Mouse (Mus musculus): ENCODE measurements at regions not wholly inside any gene's neighbourhood (a gene's known extent, or its start where the extent isn't known, plus 50 kb on each side); places are given as distances from the start of the nearest gene placed in this dataset.
A peak's percentile ranks its signal among the peaks of the same experiment; 100 is the strongest.

DNA sequence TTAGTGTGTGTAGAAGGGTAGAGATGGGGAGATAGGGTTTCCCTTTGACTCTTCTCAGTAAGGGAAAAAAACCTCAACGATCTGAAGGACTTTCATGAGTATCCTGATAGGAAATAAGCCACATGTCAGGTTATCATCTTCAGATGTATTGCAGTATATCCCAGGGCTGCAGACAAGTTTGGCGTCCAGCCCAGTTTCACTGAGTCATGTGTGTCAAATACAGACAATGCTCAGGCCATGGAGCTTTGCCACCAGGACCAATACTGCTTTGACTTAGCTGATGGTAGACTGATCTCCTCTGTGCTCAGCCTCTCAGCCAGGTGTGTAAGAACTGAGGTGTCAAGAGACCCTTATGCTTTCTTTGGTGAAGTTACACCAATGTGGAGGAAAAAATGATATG is 62.9 kb downstream of the Cst10 start:
- no peak for DNase-seq

DNA sequence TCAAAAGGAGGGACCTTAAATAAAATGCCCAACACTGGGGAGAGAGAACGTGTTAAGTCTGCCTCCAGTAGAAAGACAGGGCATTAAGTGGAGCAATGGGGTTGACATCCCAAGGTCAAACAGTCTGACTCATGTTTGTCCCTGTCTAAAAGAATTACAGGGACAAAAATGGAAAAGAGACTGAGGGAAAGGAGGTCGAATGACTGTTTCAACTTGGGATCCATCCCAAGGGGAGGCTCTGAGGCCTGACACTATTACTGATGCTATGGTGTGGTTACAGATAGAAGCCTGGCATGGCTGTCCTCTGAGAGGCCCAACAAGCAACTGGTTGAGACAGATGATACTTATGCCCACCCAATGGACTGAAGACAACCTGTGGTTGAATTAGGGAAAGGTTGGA is 67.6 kb downstream of the Cst10 start:
- no peak for DNase-seq

DNA sequence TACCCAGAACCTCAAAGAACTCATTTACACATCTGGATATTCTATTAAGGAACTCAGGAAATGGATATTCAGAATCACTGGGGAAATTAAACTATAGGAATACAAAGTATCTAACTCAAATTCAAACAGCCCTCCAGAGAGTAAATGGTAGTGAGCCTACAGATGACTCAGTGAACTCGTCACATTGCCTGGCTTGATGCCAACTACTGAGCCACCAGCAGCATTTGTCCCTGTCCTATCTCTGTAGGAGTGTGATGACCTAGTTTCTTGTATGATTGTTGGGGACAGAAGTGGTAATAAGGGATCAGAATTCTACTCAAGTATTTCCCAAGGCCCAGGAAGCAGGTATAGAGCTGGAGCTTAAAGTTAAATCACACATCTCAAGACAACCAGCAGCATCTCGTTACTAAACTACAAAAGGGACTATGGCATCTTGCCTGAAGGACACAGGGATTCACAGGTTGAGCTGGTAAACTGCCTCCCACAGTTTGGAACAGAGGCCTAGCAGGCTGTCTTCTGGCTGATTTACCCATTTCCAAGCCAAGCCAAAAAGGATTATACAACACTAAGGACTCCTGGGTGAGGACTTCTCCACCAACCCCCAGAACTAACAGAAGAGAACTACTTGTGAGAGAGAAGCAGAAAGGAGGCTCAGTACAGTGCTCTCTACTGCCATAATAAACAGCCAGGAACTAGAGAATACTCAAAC is 88.6 kb downstream of the Cst10 start:
- no peak for DNase-seq

DNA sequence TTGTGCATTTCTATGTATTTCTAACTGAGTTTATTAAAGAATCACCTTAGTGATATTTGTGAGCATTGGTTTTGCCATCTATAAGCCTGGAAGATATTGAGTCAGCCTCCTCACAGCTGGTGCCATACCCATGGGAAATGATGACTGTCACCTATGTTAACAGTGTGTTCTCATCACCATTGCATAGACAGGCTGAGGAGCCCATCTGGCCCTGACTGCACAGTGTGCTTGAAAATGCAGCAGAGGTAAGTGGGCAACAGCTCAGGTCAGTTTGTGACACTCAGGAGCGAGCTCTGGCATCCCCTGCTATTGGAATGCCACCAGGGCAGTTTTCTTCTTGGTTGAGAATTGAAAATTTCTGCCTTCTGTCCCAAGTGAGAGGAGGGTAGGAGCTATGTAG is 108.0 kb downstream of the Cst10 start:
- no peak for DNase-seq

DNA sequence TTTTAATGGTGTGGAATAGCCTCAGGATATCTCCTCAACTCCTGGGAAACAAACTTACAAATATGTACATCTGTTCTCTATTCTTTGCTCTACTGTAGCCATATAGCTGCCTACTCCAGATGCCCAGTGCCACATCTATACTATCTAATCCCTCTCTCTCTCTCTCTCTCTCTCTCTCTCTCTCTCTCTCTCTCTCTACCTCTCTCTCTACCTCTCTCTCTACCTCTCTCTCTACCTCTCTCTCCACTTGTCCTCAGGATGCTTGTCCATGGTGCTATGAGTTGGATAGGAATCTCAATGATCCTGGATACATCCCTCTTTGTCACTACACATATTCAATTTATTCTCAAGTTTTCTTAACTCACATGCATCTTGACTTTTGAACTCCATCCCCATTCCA is 119.6 kb downstream of the Cst10 start:
- no peak for DNase-seq

DNA sequence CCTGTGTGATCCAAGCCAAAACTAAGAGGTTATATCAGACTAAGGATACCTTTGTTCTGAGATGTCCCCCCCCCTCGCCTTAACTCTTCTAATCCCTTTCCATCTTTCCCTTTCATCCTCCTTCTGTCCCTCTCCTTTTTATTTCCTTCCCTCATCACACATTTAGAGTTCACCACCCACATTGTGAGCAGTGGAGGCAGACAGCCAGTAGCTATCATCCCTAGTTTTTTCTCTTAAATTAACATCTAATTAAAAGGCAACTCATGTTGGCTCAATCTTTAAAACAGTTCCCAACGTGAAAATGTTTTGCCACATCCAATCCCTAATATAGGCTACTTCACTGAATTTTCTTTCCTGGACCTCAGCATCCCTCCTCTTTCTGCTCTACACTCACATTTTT is 138.0 kb downstream of the Cst10 start:
- no peak for DNase-seq

DNA sequence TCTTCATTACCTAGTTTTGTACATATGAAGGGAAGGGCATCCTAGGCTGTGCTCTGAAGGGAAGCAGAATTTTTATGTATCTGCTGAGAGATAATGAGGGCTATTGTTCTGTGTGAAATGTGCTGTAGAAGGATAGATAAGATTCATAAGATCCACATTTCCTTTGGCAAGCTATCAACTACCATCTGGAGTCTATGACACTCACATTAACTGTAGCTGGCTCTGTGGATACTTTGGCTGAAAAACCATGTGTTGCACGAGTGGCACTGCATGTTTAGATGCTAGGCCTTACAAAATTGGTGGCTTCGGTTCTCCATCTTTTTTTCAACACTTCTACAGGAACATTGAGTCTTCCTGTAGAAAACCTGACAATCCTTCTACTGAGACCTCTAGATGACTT is 140.9 kb downstream of the Cst10 start:
- no peak for DNase-seq

DNA sequence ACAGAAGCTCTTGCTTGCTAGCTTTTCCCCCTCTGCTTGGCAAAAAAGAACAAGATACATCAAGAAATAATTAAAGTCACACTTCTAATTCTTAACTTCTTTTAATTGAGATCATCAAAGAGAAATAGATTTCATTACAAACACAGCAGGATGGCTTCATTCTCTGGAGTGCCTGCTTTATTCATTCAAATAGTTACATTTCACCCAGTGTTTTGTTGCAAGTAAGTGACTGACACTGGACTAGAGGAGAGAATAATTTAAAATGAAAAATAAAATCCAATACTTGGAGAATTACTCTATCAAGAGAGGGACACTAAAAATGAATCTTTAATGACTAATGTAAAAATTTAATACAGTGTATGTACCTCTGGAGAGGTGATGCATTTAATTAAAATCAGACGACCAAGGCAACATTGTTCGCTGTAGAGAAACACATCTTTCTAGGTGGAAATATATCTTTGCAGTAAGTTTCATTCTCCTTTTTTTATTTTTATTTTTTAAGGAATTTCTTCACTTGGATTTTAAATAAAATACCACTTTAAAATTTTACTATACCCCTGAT is 141.9 kb downstream of the Cst10 start:
- DNase-seq = no peak

DNA sequence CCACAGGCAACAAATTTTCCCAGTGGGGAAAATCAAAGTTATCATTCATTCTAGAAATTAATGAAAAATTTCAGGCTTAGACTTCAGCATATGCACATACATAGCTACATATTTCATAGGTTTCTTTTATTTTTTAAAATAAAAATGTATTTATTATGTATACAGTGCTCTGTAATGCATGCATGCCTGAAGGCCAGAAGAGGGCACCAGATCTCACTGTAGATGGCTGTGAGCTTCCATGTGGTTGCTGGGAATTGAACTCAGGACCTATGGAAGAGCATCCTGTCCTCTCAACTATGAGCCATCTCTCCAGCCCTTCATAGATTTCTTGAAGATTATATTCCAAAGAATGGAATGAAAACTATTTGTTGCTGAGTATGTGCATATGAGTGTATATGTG is 150.4 kb downstream of the Cst10 start:
- no peak for DNase-seq

DNA sequence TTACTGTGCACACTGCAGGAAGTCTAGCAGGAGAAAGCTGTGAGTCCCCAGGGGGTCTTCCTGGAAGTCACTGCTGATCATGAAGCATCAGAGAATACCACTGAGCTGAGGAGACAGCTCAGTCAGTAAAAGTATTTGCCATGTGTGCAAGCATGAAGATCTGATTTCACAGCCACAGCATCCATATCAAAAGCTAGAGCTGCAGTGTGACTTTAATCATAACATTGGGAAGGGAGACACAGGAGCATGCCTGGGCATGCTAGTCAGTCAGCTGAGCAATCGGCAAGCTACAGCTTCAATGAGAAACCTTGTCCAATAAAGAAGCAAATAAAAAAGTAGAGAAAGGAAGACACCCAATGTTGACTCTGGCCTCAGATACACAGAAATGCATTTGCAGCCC is 168.9 kb downstream of the Cst10 start:
- DNase-seq = no peak

DNA sequence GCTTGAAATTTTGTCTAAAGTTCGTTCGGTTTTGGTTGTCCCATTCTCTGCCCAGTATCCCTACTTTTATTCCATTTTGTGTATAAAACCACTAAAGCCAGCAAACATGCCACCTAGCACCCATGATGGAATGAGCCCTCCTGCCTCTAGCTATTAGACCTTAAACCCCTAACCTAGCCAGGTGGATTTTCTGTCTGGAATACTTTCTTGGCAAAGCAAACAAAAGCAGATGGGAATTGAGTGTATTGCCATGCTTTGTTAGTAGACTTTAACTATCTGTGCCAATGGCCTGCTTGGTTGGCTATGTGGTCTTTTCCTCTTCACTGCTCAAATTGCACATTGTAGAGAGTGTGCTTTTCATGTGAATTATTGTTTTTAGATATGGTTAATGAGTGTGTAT is 197.7 kb downstream of the Cst10 start:
- DNase-seq = no peak

DNA sequence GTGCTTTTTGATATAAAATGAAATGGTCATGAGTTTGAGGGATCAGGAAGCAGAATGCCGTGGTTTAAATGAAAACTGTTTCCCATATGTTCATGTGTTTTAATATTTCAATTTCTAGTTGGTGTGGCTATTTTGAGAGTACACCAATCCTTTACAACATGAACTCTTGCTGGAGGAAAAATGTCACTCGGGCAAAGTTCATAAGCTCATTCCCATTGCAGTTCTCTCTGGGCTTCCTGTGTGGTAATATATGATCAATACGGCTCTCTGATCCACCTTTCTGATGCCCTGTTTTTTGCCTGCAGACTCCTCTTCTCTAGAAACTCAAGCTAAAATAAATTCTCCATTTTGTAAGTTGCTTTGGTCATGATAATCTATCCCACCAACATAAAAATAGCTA is 208.5 kb downstream of the Cst10 start:
- no peak for DNase-seq

DNA sequence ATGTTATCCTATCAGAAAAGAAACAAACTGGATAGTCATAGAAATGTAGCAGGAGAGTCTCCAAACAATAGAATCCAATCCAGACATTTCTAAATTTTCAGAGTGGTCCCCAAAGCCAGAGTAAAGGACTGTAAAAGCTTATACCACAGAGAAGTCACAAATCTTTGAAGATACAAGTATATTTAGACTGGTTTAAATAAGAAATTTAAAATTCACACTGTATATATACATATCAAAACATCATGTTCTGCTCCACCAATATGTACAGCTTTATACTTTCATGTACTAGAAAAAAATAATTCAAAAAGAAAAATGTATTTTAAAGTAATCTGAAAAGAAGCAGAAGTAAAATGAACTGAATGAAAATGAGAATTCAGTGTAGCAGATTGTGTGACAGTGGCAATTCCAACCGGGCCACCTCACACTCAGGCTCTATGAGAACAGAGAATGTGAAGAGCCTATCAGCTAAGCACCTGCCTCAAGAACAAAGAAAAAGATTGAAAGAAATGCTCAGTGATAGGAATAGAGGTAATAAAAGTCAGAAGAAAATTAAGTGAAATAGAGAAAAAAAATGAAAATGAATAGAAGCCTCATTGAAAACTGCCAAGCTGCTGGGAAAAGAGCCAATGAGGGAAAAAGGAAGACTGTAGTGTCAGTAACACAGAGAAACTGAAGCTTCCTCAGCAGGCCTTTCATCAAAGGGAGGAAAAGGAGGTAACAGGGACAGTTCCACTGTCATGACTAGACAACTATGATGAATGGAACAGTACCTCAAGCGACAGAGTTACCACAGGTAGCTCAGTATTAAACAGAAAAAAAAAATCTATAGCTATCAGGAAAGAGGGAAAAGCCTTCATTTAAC is 209.5 kb downstream of the Cst10 start:
- DNase-seq = no peak

DNA sequence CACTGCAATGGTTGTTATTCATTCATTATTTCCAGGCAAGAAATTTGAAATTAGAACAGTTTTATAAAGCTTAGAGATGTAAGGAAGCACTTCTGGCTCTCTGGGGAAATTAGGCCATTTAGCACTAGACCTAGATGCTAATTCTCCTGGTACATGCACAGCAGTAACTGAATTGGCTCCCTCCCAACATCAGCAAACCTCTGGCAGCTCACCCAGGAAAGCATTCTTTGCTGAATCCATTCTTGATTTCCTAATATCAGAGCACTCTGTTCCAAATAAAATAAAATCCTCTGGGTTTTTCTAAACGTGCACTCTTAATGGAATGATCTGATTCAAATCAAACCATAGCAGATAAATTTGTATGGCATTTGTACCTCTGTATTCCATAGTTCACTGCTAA is 203.4 kb upstream of the Syndig1 start:
- no peak for DNase-seq

DNA sequence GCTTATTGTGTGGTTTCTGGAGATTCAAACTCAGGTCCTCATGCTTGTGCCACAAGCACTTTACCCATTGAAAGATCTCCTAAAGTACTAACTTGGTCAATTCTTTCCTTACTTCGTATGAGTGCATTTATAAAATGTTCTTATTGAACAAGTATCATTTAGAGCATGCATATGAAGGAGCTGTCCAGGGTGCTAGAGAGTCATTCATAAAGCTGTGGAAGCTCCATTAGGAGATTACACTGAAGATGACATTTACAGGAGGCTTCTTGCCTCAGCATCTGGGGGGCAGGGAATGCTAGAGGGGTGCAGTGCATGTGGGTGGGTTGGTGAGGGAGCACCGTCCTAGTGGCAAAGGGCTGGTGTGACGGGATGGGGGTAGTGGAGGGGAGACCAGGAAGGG is 187.8 kb upstream of the Syndig1 start:
- DNase-seq = peak in 1 of 2 experiments; percentile 3

DNA sequence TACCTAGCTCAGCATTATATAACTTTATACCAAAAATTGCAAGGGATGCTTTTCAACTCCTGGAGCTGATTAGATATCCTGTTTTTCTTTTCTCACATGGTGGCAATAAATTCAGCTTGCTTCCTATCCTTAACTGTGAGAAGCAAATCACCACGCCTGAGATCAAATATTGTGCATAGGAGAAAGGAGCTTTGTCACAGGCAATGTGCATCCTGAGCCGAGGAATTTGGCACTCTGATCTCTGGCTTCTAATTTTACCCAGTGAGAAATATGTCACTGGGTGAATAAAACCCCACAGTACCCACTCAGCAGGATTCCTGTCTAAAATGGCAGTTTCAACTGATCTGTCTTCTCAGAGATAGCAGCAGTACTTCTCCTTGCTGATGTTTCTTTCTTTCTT is 177.2 kb upstream of the Syndig1 start:
- no peak for DNase-seq

DNA sequence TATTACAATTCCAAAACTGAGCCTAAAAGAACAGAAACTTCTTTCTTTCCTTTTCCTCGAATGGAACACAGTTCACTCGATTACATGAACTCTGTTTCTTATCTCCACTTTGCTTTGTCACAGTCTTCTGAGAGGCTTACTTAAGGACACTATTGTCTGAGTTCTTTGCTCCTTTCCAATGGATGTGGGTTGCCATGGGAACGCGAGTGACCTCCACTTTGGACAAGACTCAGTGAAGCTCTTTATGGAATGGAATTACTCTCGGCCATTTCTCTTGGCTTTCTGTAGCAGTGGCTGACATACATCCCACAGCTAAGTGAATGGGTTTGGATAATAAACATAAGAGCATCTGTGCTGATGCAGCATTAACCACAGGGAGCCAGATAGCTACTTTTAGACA is 167.9 kb upstream of the Syndig1 start:
- no peak for DNase-seq

DNA sequence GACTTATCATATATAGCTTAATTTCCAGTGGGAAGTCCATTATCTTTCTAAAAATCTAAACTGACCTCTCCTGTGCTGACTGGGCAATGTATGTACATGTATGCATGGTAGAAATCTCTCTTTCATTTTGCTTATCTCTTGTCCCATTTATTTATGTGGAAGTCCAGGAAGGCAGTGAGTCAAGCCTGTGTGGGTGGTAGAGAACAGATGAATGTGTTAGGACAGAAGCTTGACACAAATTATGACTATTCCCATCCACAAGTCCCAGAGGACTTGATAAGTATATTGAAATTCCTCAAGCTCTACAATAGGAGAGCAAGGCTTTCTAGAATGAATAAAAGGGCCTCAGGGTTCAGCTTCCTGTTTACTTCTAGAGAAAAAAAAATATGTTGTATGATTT is 164.6 kb upstream of the Syndig1 start:
- no peak for DNase-seq

DNA sequence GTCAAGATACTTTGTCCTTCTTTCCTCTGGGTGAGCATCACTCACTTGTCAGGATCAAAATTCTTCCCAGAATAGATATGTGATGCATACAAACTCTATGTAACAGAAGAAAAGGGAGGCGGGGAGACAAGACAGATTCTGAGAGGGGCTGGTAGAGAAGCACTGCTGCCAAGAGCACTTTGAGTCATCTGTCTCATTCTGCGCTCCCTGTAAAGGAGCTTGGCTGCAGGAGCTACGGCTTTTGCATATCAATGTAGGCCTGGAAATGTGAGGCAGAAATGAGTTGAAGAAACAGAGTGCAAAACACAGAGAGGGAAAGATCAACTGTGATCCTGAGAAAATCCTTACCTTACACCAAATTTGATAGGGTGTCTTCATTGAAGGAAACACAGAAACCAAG is 162.6 kb upstream of the Syndig1 start:
- no peak for DNase-seq

DNA sequence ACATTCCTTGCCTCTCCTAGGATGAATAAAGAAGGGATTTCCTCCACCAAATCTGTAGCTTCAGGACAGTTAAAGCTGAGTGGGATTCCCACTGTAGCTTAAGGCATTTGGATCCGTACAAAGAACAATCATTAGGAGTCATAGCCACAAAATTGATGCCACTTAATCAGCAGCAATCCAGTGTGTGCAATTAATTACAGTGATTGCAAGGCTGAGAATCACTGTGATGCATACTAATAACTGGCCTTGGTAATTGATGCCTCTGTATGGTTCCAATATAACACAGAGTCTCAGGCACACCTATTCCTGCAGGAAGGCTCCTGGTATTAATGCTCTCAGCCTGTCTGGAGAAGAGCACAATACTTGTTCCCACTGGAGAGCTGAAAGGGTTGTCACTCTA is 157.1 kb upstream of the Syndig1 start:
- DNase-seq = no peak

DNA sequence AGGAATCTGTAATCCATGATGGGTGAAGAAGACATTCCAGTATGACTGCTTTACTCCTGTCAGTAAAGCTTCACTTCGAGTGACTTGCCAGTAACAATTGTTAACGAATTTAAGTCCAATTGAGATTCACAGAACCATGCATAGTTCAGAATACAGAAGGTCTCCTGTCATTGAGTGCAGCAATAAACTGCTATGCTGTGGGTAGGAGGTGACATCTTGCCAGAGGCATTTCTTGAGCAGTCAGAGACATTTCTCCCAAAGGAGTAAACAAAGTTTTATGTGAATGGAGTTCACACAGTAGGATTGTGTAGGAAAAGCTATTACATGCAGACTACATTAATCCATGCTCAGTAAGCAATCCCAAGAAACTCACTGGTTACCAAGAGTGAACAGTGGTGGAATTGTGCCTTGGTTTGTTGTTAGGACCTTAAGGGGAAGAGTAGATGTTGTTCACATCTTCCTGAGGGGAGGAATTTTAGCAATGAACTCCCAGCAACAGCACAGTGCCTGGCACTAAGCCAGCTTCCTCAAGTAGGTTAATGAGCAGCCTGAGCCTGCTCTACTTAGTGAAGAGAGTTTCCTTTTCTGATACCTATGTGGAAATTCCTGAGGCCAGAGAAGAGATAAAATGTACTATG is 149.1 kb upstream of the Syndig1 start:
- DNase-seq = peak; percentile 50 to 53

DNA sequence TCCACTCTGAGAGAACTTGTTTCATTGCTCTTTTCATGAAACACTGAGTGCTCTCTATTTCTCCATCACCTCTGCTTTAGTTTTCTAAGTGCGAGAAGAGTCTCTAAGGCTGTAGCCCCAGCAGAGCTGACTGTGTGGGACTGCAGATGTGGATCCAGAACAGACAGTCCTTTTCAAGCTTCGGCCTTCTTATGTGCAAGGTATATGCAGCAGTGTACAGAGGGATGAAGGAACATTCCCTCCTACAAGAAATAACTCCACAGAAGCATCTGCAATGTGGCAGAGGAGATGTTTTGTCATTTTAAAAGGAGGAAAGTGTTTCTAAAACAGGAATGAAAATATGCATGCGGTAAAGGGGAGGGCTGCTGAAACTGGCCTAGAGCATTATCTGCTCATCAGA is 106.7 kb upstream of the Syndig1 start:
- DNase-seq = no peak

DNA sequence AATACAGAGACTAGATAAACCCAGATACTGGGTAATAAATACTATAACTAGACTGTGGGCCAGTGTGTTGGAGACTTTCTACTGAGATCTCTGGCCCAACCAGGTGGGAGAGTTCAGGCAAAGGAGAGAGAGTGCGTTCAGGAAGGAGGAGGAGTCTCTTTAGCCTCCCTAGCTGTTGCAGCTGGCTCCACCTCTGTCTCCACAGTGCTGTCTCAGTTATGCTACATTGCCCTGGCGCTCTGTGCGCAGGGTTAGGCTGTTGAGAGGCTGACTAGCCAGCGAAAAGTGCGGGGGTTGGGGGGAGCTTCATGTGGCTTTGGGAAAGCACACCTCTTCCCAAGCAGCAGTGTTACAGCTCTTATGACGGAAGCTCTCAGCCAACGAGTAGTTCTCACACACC is 104.7 kb upstream of the Syndig1 start:
- DNase-seq = no peak

DNA sequence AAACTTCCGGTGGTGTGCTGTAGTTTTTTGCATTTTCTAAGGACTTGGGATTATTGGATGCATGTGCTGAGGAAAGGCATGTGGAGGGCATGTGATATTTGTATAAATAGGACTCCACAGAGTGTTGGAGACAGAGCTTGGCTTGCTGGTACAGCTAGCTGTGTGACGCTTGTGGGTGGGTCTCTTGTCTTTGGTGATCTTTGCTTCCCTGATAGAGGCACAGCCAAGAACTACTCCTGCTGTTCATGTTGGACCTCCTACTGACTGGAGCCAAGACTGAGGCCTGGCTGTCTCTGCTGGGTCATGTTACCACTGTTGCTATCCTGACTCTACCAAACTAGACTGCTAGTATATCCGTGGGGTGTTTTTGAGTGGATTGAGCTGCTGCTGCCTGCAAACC is 103.1 kb upstream of the Syndig1 start:
- no peak for DNase-seq

Data from lung, postnatal 4 days (tissue).